Mouse (Mus musculus) monocyte, adult 2 months (primary cell): ENCODE data around the gene Ceacam13.
"Not testable (repeated sequence)": the region's sequence is repeated elsewhere in the genome, so short reads cannot be mapped to it uniquely, and the experiment has no call there.

Source experiments
- DNase-seq, 2 experiments: peaks; one replicate each; pipeline ENCODE4 v3.0.0; 2022; ENCODE audit warnings: low spot score in 2 of 2, low read depth in 1 of 2

Gene Ceacam13

GRCm38 (mm10) chr7:18009589-18009988, at the start of gene Ceacam13:
Gene Ceacam13 (plus strand): TSS chr7:18009889.
- no peak for DNase-seq

GRCm38 (mm10) chr7:17971824-17972223, 37.9 kb upstream of the Ceacam13 start, which contains the start of gene Ceacam11:
Gene Ceacam11 (plus strand): TSS chr7:17972124.
- no peak for DNase-seq

- DNase-seq, result not testable (repeated sequence)
Measured at GRCm38 (mm10) chr7:18001131-18001530, 8.6 kb upstream of the Ceacam13 start.

GRCm38 (mm10) chr7:18065629-18066028, 55.9 kb downstream of the Ceacam13 start, which contains the start of gene Ceacam12:
Gene Ceacam12 (plus strand): TSS chr7:18065929.
- DNase-seq, result no peak
